Mouse (Mus musculus) CD4-positive, CD25-positive, alpha-beta regulatory T cell, adult 9 weeks (primary cell): ENCODE data around the gene Tbce. TPM values are rescaled to one million over a fixed set of nuclear protein-coding genes. Genes with fewer than 3 reads are reported as not detected.

ENCODE experiments used
- polyA plus RNA-seq: library from polyadenylated mRNA; unstranded; fragments of 100-300 nt; shearing (Covaris generic); gene quantifications from one replicate; pipeline ENCODE4 v1.2.1, GENCODE M21; 2017

The Tbce gene
- 111 TPM for polyA plus RNA-seq

GRCm38 (mm10) chr13:14039292-14039965 lies at the start of gene Tbce:
TSS of gene Tbce (minus strand) at chr13:14039638.

GRCm38 (mm10) chr13:14063013-14063941 lies 23.8 kb upstream of the Tbce start, which contains the start of the genes Arid4b and Ggps1:
TSS of gene Arid4b (plus strand) at chr13:14063232.
TSS of gene Ggps1 (minus strand) at chr13:14063488.

GRCm38 (mm10) chr13:13953874-13954832 lies 85.3 kb downstream of the Tbce start, which contains the start of gene B3galnt2:
TSS of gene B3galnt2 (plus strand) at chr13:13954469.

Other genes with a start within 250 kb of the Tbce start
- 26.9 TPM for gene B3galnt2, start 85.2 kb downstream of the Tbce start, polyA plus RNA-seq
- 159 TPM for gene Arid4b, start 23.6 kb upstream of the Tbce start, polyA plus RNA-seq
- 97.9 TPM for gene Ggps1, start 23.9 kb upstream of the Tbce start, polyA plus RNA-seq